In the genomic region with DNA sequence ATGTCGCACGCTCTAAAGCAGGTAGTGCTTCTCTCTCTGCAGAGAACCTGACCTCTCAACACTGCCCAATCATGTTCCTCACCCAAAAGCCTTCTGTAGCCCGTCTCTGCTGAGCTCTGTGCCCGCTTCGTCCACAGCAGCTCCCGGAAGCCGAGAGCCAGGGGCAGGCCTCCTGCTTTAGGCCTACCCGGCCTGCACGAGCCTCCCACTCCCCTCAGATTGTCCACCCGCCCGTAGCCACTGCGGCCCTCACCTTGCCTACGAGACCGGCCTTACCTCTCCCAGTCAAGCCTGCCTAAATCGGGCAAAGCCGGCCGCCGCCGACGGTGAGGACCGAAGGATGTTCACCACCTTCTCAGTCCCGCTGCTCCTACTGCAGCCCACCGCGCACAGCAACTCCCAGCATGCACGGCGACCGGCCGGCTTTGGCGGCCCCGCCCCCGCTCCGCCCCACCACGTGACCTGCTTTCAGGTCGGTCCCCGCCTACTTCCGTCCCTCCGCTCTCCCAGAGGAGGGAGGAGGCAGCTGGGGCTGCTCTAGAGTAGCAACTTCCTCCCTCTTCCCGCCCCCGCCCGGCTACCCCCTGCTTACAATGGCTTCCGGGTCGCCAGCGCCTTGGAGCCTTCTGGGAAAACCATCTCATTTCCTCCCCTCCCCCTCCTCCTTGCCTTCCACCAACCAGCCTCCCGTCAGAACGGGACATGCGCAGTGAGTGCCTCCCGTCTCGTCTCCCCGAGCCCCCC, we compare ENCODE assay signal across 8 mouse cellular contexts. TPM values are rescaled to one million over a fixed set of nuclear protein-coding genes. Genes with fewer than 3 reads are reported as not detected.
A peak's percentile ranks its signal among the peaks of the same experiment; 100 is the strongest.
DNase-seq lines count a peak whose midpoint lies in the region; ATAC-seq and TF ChIP-seq lines count a peak whose summit lies in the region.

Mbd5 (plus strand) TSS at position 668 of the 744 bp plus-strand sequence.

- peak within 1 kb of the TSS; percentile 94 for H3K9ac ChIP-seq in hindbrain, embryonic 13.5 days

- H3K4me3 ChIP-seq in hindbrain, embryonic 13.5 days: peak within 1 kb of the TSS; percentile 89

- ATAC-seq in Patski: peak; percentile 99
- peak; percentile 99 for ATAC-seq in hindbrain, embryonic 13.5 days (ENCODE audit: low FRiP score)

- no peaks in the 10 kb centered on the region for H3K27me3 ChIP-seq in Patski
- H3K27me3 ChIP-seq in hindbrain, embryonic 13.5 days: no peaks in the 10 kb centered on the region

- CTCF ChIA-PET in Patski (lab: Charles Lee): interaction anchor here (1.6 to 1.8 kb wide), 2 partner anchors 89 to 785 kb away, joined by 3 to 4 read pairs; no protein-coding TSS in a partner anchor

- peak within 1 kb of the TSS; percentile 98 for H3K27ac ChIP-seq in hindbrain, embryonic 13.5 days

- H3K36me3 ChIP-seq in hindbrain, embryonic 13.5 days: no peaks in the 10 kb centered on the region

- in situ Hi-C loops in Patski (cut with MboI; ENCODE audit: low pct_unique_long_range_greater_than_20kb): loop anchor here (25.0 kb wide), 1 partner anchor 1338 kb away; the partner anchor contains the start of gene Mmadhc

- DNase-seq in Patski (ENCODE audit: low read depth, low spot score): peak; percentile 92
- peak; percentile 99 to 100 for DNase-seq in cerebellum, postnatal 14 days
- DNase-seq in frontal cortex, postnatal 14 days (ENCODE audit: low spot score in 2 of 2): peak; percentile 98 to 99
- peak; percentile 89 to 96 for DNase-seq in layer of hippocampus, postnatal 25 days (ENCODE audit: extremely low spot score in 1 of 2, low spot score in 1 of 2)
- DNase-seq in lung, postnatal 25 days (ENCODE audit: low spot score): peak; percentile 99
- DNase-seq in retina, embryonic 14.5 days (ENCODE audit: low spot score): peak; percentile 98
- peak; percentile 100 for DNase-seq in thymus, postnatal 4 days

- POLR2A ChIA-PET in Patski (lab: Charles Lee): no interaction called here

- H3K4me2 ChIP-seq in hindbrain, embryonic 13.5 days: peak within 1 kb of the TSS; percentile 83

- WGBS in hindbrain, embryonic 13.5 days: under 1% methylated on average over 45 of the region's 49 CpGs

- no peaks in the 10 kb centered on the region for H3K9me3 ChIP-seq in hindbrain, embryonic 13.5 days

- peaks cover 21% of the 10 kb centered on the region for H3K4me1 ChIP-seq in hindbrain, embryonic 13.5 days (replicated peaks)

- no peak for TF ChIP-seq CTCF in Patski (IDR thresholded peaks at IDR 0.05)

RNA-seq across cellular contexts. Expression of gene Mbd5, which starts in this region (rescaled TPM):
- polyA plus RNA-seq in Patski (2021): 22.2 TPM
- 37.2 and 40.5 TPM in 2 replicates for polyA plus RNA-seq in hindbrain, embryonic 13.5 days (2015; fragmentation: Nextera tagmentation; extraction: Ambion mirVana)
- total RNA-seq in layer of hippocampus, postnatal 25 days (2021): 100 to 1,000 TPM; 101 to 125 TPM

Comparison
In these comparisons a context has a peak if more than half of its experiments do, and no peak if none do; other contexts are left out.
1. Peak in every context shown above with its lines: DNase-seq, ATAC-seq, H3K4me3 ChIP-seq and H3K27ac ChIP-seq.